Mouse (Mus musculus) hindbrain, embryonic 16.5 days (tissue): ENCODE data around the gene Igfbp6. TPM values are rescaled to one million over a fixed set of nuclear protein-coding genes. Genes with fewer than 3 reads are reported as not detected.
A peak's percentile ranks its signal among the peaks of the same experiment; 100 is the strongest.

Source experiments
- ATAC-seq: fragments of 200-750 bp; cut with Nextera tagmentation; 2 replicates; pipeline ENCODE4 v1.8.0; 2017; ENCODE audit warnings: moderate TSS enrichment, moderate library complexity
- H3K27ac ChIP-seq: fragments of 300-500 bp; sonication (generic); 2 replicates; pipeline ENCODE4 v1.5.1; 2014; ENCODE audit warnings: low read depth, mild to moderate bottlenecking, control low read depth, low read length, moderate library complexity
- H3K27me3 ChIP-seq: fragments of 300-500 bp; sonication (generic); replicated peaks from 2 replicates; pipeline ENCODE4 v1.6.1; 2014; ENCODE audit warnings: low read length; ENCODE audit not compliant: control insufficient read depth, insufficient read depth
- H3K36me3 ChIP-seq: fragments of 300-500 bp; sonication (generic); 2 replicates; pipeline ENCODE4 v1.6.1; 2014; ENCODE audit warnings: mild to moderate bottlenecking, low read length, moderate library complexity, mixed read lengths; ENCODE audit not compliant: control insufficient read depth, insufficient read depth
- H3K4me1 ChIP-seq: fragments of 300-500 bp; sonication (generic); 2 replicates; pipeline ENCODE4 v1.6.1; 2014; ENCODE audit warnings: low read depth, low read length; ENCODE audit not compliant: control insufficient read depth, insufficient read depth
- H3K4me2 ChIP-seq: fragments of 300-500 bp; sonication (generic); 2 replicates; pipeline ENCODE4 v1.6.1; 2014; ENCODE audit warnings: mild to moderate bottlenecking, low read length, control low read depth, moderate library complexity
- H3K4me3 ChIP-seq: fragments of 300-500 bp; sonication (generic); 2 replicates; pipeline ENCODE4 v1.5.1; 2014; ENCODE audit warnings: mild to moderate bottlenecking, low read length, control low read depth, moderate library complexity
- H3K9ac ChIP-seq: fragments of 300-500 bp; sonication (generic); 2 replicates; pipeline ENCODE4 v1.6.1; 2014; ENCODE audit warnings: low read depth, mild to moderate bottlenecking, control low read depth, low read length, moderate library complexity
- H3K9me3 ChIP-seq: fragments of 300-500 bp; sonication (generic); 2 replicates; pipeline ENCODE4 v1.6.1; 2014; ENCODE audit warnings: mild to moderate bottlenecking, low read length, moderate library complexity; ENCODE audit not compliant: control insufficient read depth
- WGBS: fragments of 180-500 bp; shearing (Covaris S2); extraction: QIAGEN DNeasy Blood & Tissue Kit; methylation state at CpG from one replicate; pipeline ENCODE4 v1.1.7; 2014; 5-methylcytosine and 5-hydroxymethylcytosine counted together
- polyA plus RNA-seq: library from polyadenylated mRNA; unstranded; fragments of >200 nt; fragmentation: Nextera tagmentation; extraction: Ambion mirVana; gene quantifications from 2 replicates; pipeline ENCODE4 v1.2.1, GENCODE M21; 2015

Igfbp6 gene
- 3.9 and 4.4 TPM in 2 replicates for polyA plus RNA-seq

DNA sequence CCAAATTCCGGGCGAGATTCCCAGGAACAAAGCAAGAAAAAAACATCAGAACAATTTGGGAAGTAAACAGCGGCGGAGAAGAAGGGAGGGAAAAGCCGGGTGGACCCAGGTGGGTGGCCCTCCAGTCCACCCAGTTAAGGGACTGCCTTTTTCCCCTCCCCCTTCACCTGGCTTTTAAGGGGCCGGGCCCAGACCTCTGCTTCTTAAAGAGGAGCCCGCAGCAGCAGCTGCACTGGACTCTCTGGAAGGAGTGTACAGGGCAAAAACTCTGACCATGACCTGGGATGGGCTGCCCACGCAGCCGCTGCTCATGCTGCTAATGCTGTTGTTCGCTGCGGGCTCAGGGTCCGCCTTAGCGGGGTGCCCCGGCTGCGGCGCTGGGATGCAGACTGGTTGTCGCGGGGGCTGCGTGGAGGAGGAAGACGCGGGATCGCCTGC lies at the start of gene Igfbp6:
Igfbp6 (plus strand) TSS at position 89 of the 438 bp plus-strand sequence.
- no peak for ATAC-seq
- Histone ChIP-seq H3K27ac (no peak within 1 kb of the TSS), H3K27me3 (peaks cover 26% of the 10 kb centered on the region), H3K9me3 (no peaks in the 10 kb centered on the region), H3K4me2 (peak within 1 kb of the TSS; percentile 8; the same call in 1 of the 2 replicates), H3K4me3 (no peak within 1 kb of the TSS), H3K4me1 (no peaks in the 10 kb centered on the region; the same call in 1 of the 2 replicates), H3K36me3 (no peaks in the 10 kb centered on the region), H3K9ac (peak within 1 kb of the TSS; percentile 11; the same call in 1 of the 2 replicates)
- WGBS: 10% methylated on average over 22 of the region's 22 CpGs

- Histone ChIP-seq H3K36me3 (peaks cover 59% of the 10 kb centered on the region), H3K27ac (no peak overlapping the region), H3K9ac (no peak overlapping the region), H3K27me3 (no peaks in the 10 kb centered on the region), H3K9me3 (no peaks in the 10 kb centered on the region), H3K4me1 (peaks cover 9% of the 10 kb centered on the region; the same call in 1 of the 2 replicates), H3K4me2 (no peak overlapping the region), H3K4me3 (no peak overlapping the region)
- ATAC-seq: no peak
- 89% methylated on average over 16 of the region's 16 CpGs for WGBS
These were observed 49.2 kb upstream of the Igfbp6 start for GRCm38 (mm10) chr15:102094988-102095387.

GRCm38 (mm10) chr15:102097147-102097915 lies 46.8 kb upstream of the Igfbp6 start:
- Histone ChIP-seq H3K9ac (no peak overlapping the region), H3K27me3 (no peaks in the 10 kb centered on the region; the same call in 1 of the 2 replicates), H3K27ac (no peak overlapping the region), H3K36me3 (peaks cover 45% of the 10 kb centered on the region), H3K4me3 (no peak overlapping the region), H3K4me2 (no peak overlapping the region), H3K9me3 (no peaks in the 10 kb centered on the region), H3K4me1 (peaks cover 28% of the 10 kb centered on the region)
- ATAC-seq: no peak
- 81% methylated on average over 8 of the region's 8 CpGs for WGBS

DNA sequence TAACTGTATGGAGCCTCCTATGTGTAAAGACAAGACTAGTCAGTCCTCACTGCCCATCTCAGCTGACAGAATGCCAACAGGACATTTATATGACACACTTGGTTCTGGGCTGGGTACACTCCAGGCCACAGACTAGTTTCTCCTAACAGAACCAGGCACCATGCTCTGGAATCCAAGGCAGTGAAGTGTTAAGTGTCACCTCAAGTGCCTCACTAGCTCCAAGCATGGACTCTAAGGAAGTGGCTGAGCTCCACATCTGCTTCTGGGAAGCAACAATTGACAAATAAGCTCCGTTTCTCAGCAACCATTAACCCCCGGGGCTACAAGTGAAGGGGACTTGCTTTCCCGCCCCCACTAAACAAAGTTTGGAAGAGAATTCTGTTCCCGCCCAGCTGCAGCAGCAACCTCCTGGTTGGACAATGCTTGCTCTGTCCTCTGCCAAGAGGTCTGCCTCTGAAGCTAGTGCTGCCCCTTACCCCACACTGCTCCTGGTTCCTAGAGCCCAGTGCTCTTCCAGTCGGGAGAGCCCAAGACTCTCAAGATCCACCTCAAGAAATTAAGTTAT lies 46.1 kb upstream of the Igfbp6 start:
- peaks cover 34% of the 10 kb centered on the region for H3K4me1 ChIP-seq
- H3K9me3 ChIP-seq: no peaks in the 10 kb centered on the region
- WGBS: 24% methylated on average over 5 of the region's 5 CpGs
- ATAC-seq: no peak
- peaks cover 37% of the 10 kb centered on the region for H3K36me3 ChIP-seq
- no peaks in the 10 kb centered on the region; the same call in none of the 2 replicates for H3K27me3 ChIP-seq
- no peak overlapping the region for H3K9ac ChIP-seq
- H3K4me2 ChIP-seq: no peak overlapping the region
- no peak overlapping the region for H3K4me3 ChIP-seq
- H3K27ac ChIP-seq: no peak overlapping the region

GRCm38 (mm10) chr15:102099260-102099659 lies 44.9 kb upstream of the Igfbp6 start:
- Histone ChIP-seq H3K36me3 (peaks cover 26% of the 10 kb centered on the region), H3K9ac (no peak overlapping the region; the same call in 1 of the 2 replicates), H3K4me3 (no peak overlapping the region), H3K9me3 (no peaks in the 10 kb centered on the region), H3K4me2 (no peak overlapping the region; the same call in 1 of the 2 replicates), H3K27me3 (no peaks in the 10 kb centered on the region; the same call in none of the 2 replicates), H3K27ac (no peak overlapping the region), H3K4me1 (peaks cover 45% of the 10 kb centered on the region)
- no peak for ATAC-seq
- WGBS: 50% methylated on average over 5 of the region's 5 CpGs

- 27% methylated on average over 8 of the region's 8 CpGs for WGBS
- H3K36me3 ChIP-seq: peaks cover 21% of the 10 kb centered on the region
- peak overlapping the region; percentile 64 for H3K9ac ChIP-seq
- peak overlapping the region; percentile 55 for H3K27ac ChIP-seq
- peaks cover 45% of the 10 kb centered on the region for H3K4me1 ChIP-seq
- no peaks in the 10 kb centered on the region; the same call in none of the 2 replicates for H3K27me3 ChIP-seq
- no peaks in the 10 kb centered on the region for H3K9me3 ChIP-seq
- peak overlapping the region; percentile 77 for H3K4me2 ChIP-seq
- ATAC-seq: no peak
- peak overlapping the region; percentile 49 for H3K4me3 ChIP-seq
These were observed 44.4 kb upstream of the Igfbp6 start for GRCm38 (mm10) chr15:102099771-102100160.

DNA sequence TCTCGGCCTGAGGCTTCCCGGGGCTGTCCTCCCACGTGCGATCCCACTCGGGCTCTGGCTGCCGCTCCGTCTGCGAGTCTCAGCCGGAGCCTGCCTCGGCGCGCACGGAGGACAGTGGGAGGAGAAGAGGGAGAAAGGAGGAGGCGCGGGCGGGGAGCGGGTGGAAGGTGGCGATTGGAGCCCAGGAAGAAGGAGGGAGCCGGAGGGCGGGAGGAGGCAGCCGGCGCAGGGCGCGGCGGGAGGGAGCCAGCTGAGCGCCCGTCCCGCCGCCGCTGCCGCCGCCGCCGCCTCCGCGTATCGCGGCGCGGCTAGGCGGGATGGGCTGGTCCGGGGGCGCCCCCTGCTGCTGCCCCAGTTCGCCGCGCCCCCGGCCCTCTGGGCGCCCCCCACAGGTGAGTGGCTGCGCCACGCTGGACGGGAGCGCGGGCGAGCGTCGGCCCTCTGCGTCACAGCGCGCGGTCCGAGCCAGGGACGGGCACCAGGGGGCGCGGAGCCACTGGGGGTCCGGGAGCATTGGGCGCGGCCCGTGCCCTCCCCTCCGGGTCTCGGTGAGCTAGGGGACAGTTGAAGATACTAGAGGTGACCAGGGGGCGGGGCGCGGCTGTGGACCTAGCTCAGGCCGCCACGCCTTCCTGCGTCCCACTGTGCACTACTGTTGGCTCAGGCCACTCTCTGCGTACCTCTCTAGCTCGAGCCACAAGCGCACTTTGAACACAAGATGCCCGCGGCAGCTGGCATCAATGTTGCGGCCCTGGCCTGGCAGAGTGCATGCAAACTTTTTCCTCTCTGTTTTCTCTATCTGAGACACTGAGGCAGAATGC lies 43.8 kb upstream of the Igfbp6 start, which contains the start of gene Tns2:
Tns2 (plus strand) TSS at position 253 of the 821 bp plus-strand sequence.
- H3K27ac ChIP-seq: peak within 1 kb of the TSS; percentile 55
- H3K4me1 ChIP-seq: peaks cover 50% of the 10 kb centered on the region
- WGBS: under 1% methylated on average over 36 of the region's 82 CpGs
- H3K27me3 ChIP-seq: peaks cover 3% of the 10 kb centered on the region
- peak; percentile 46 for ATAC-seq
- peak within 1 kb of the TSS; percentile 64 for H3K9ac ChIP-seq
- H3K4me2 ChIP-seq: peak within 1 kb of the TSS; percentile 77
- no peaks in the 10 kb centered on the region for H3K9me3 ChIP-seq
- peaks cover 17% of the 10 kb centered on the region for H3K36me3 ChIP-seq
- peak within 1 kb of the TSS; percentile 49 for H3K4me3 ChIP-seq

DNA sequence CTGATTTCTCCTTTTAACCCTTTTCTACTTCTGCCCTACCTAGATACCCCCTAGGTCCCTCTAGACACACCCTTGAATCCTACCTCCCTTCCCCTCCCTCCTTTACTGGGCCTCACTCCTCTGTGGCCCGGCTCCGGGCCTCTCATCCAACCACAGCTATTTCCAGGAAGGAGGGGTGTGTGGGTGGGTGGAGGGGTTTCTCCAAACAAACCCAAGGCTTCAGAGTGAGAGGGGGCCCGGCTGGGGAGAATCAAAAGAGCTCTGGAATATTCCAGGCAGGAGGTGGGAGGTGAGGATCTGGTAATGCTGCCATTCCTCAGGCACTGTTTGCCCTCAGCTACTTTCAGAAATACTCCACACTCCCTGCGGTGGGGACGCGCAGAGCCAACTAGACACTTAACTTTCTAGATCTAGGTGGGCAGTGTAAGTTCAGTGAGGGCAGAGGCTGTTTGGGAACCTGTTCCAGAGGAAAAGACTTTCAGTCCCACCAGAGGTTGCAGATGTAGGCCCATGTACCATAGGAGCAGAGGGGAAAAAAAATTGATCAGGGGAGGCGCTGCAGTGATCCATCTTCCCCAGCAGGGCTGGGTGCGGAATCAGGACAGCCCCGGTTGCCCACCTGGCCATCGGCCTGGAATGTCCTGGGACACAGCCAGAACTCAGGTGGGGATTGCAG lies 43.0 kb upstream of the Igfbp6 start:
- peaks cover 9% of the 10 kb centered on the region; the same call in 1 of the 2 replicates for H3K36me3 ChIP-seq
- H3K9ac ChIP-seq: peak overlapping the region; percentile 64
- H3K27ac ChIP-seq: peak overlapping the region; percentile 55
- peak overlapping the region; percentile 49 for H3K4me3 ChIP-seq
- peaks cover 53% of the 10 kb centered on the region for H3K4me1 ChIP-seq
- H3K27me3 ChIP-seq: peaks cover 9% of the 10 kb centered on the region
- 26% methylated on average over 10 of the region's 10 CpGs for WGBS
- no peak for ATAC-seq
- no peaks in the 10 kb centered on the region for H3K9me3 ChIP-seq
- H3K4me2 ChIP-seq: peak overlapping the region; percentile 77
